Mouse (Mus musculus) heart, postnatal 0 days (tissue): ENCODE measurements around the gene Cdh13. TPM values are rescaled to one million over a fixed set of nuclear protein-coding genes. Genes with fewer than 3 reads are reported as not detected.
A peak's percentile ranks its signal among the peaks of the same experiment; 100 is the strongest.

Experiments used
- ATAC-seq: fragments of 200-750 bp; cut with Nextera tagmentation; 2 replicates; pipeline ENCODE4 v1.8.0; 2017; ENCODE audit warnings: low read depth, moderate number of reproducible peaks, moderate library complexity; ENCODE audit not compliant: insufficient read depth
- DNase-seq: peaks from one replicate; pipeline ENCODE4 v3.0.0-alpha.2; 2016; ENCODE audit warnings: low spot score
- H3K27ac ChIP-seq: fragments of 300-500 bp; sonication (generic); 2 replicates; pipeline ENCODE4 v1.5.1; 2014; ENCODE audit warnings: low read depth, mild to moderate bottlenecking
- H3K27me3 ChIP-seq: fragments of 300-500 bp; sonication (generic); 2 replicates; pipeline ENCODE4 v1.6.1; 2014; ENCODE audit warnings: low read length, mixed read lengths; ENCODE audit not compliant: control insufficient read depth, insufficient read depth
- H3K36me3 ChIP-seq: fragments of 300-500 bp; sonication (generic); replicated peaks from 2 replicates; pipeline ENCODE4 v1.6.1; 2014; ENCODE audit warnings: low read length, mixed read lengths; ENCODE audit not compliant: control insufficient read depth, insufficient read depth
- H3K4me1 ChIP-seq: fragments of 300-500 bp; sonication (generic); 2 replicates; pipeline ENCODE4 v1.6.1; 2014; ENCODE audit warnings: antibody characterized with exemption; ENCODE audit not compliant: control insufficient read depth, insufficient read depth
- H3K4me2 ChIP-seq: fragments of 300-500 bp; sonication (generic); 2 replicates; pipeline ENCODE4 v1.6.1; 2014; ENCODE audit warnings: low read depth, mild to moderate bottlenecking, low read length, moderate library complexity
- H3K4me3 ChIP-seq: fragments of 300-500 bp; sonication (generic); 2 replicates; pipeline ENCODE4 v1.5.1; 2014; ENCODE audit warnings: low read depth, low read length
- H3K9ac ChIP-seq: fragments of 300-500 bp; sonication (generic); replicated peaks from 2 replicates; pipeline ENCODE4 v1.6.1; 2014; ENCODE audit warnings: low read depth, low read length, mixed read lengths
- H3K9me3 ChIP-seq: fragments of 300-500 bp; sonication (generic); replicated peaks from 2 replicates; pipeline ENCODE4 v1.6.1; 2016; ENCODE audit warnings: low read length; ENCODE audit not compliant: control insufficient read depth
- CTCF ChIP-seq: IDR thresholded peaks from 2 replicates; pipeline ENCODE4 v1.5.1; 2016; ENCODE audit warnings: antibody characterized with exemption, control low read depth, low read depth
- EP300 ChIP-seq: IDR thresholded peaks from 2 replicates; pipeline ENCODE4 v1.6.1; 2016; ENCODE audit warnings: antibody characterized with exemption, low read depth
- WGBS: fragments of 180-500 bp; shearing (Covaris S2); extraction: QIAGEN DNeasy Blood & Tissue Kit; methylation state at CpG from one replicate; pipeline ENCODE4 v1.1.7; 2014; 5-methylcytosine and 5-hydroxymethylcytosine counted together
- polyA plus RNA-seq: library from polyadenylated mRNA; unstranded; fragments of >200 nt; fragmentation: Nextera tagmentation; extraction: Ambion mirVana; gene quantifications from 2 replicates; pipeline ENCODE4 v1.2.1, GENCODE M21; 2015
- total RNA-seq: library from RNA; depleted of rRNA; stranded (reverse); fragments of >200 nt; gene quantifications from 2 replicates; pipeline ENCODE4 v1.2.3, GENCODE M21; 2014; ENCODE audit warnings: low replicate concordance

The Cdh13 gene
- total and polyA plus RNA-seq, 2 experiments from 2014 or later = 109 to 136 TPM

DNA sequence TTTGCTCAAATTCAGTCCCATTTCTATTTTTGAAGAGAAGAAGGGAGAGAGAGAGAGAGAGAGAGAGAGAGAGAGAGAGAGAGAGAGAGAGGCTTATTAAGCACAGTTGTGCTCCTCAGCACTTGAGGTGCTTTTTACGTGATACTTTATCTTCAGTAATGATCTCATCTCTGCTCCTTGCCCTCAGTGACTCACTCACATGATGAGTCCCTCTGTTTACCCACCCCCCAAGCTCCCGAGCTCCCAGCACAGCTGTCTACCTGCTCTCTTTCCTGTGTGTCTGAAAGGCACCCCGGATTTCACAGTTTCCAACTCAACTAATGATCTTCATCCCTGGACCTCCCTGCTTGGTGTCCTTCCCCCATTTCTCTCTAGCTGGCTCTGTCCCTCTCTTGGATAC is 39.9 kb downstream of the Cdh13 start:
- no peak for ATAC-seq
- DNase-seq = no peak
- Histone ChIP-seq H3K9me3 (no peaks in the 10 kb centered on the region), H3K4me2 (no peak overlapping the region), H3K27me3 (no peaks in the 10 kb centered on the region), H3K4me3 (no peak overlapping the region), H3K9ac (no peak overlapping the region), H3K36me3 (no peaks in the 10 kb centered on the region), H3K4me1 (no peaks in the 10 kb centered on the region), H3K27ac (no peak overlapping the region)
- 73% methylated on average over 3 of the region's 3 CpGs for WGBS
- no peak for TF ChIP-seq CTCF
- TF ChIP-seq EP300 = no peak

- TF ChIP-seq EP300 = no peak
- peak; percentile 17; the same call in 1 of the 2 replicates for TF ChIP-seq CTCF
- no peaks in the 10 kb centered on the region for H3K36me3 ChIP-seq
- no peaks in the 10 kb centered on the region for H3K9me3 ChIP-seq
- ATAC-seq (no peak), DNase-seq (no peak)
- 80% methylated on average over 7 of the region's 7 CpGs for WGBS
- H3K4me3 ChIP-seq = no peak overlapping the region
- H3K4me1 ChIP-seq = no peaks in the 10 kb centered on the region
- H3K9ac ChIP-seq = no peak overlapping the region
- H3K27ac ChIP-seq = no peak overlapping the region
- H3K27me3 ChIP-seq = no peaks in the 10 kb centered on the region
- H3K4me2 ChIP-seq = no peak overlapping the region
These were observed 51.4 kb downstream of the Cdh13 start for GRCm38 (mm10) chr8:118334933-118335332.

GRCm38 (mm10) chr8:118339711-118340110 is 56.2 kb downstream of the Cdh13 start:
- peaks cover 5% of the 10 kb centered on the region; the same call in 1 of the 2 replicates for H3K4me1 ChIP-seq
- H3K4me2 ChIP-seq = no peak overlapping the region
- no peak overlapping the region for H3K4me3 ChIP-seq
- H3K9ac ChIP-seq = no peak overlapping the region
- ATAC-seq (no peak), DNase-seq (no peak)
- WGBS = 86% methylated on average over 3 of the region's 3 CpGs
- no peaks in the 10 kb centered on the region for H3K9me3 ChIP-seq
- no peaks in the 10 kb centered on the region for H3K27me3 ChIP-seq
- no peak overlapping the region for H3K27ac ChIP-seq
- TF ChIP-seq CTCF (no peak), EP300 (no peak)
- no peaks in the 10 kb centered on the region for H3K36me3 ChIP-seq

DNA sequence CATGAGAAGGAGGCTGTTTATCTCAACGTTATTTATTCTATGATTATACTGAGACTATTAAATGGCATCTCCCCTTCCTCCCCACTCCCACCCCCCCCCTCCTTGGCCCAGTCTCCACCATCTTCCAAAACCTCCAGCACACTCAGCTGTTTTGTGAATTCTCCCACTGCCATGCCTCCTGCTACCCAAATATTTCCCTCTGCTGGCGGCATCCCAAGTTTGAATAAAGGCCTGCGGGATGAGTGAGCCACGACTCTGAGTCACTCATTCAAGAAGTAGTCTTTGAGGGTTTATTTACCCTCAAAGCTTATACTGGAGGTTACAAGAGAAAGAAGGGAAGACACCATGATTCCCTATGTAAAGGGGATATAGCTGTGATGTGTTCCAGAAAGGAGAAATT is 59.7 kb downstream of the Cdh13 start:
- 44% methylated on average over 4 of the region's 4 CpGs for WGBS
- DNase-seq (no peak), ATAC-seq (no peak)
- H3K4me1 ChIP-seq = peaks cover 5% of the 10 kb centered on the region; the same call in 1 of the 2 replicates
- no peaks in the 10 kb centered on the region for H3K36me3 ChIP-seq
- TF ChIP-seq EP300 (no peak), CTCF (no peak)
- no peak overlapping the region for H3K9ac ChIP-seq
- H3K4me2 ChIP-seq = no peak overlapping the region
- H3K27ac ChIP-seq = no peak overlapping the region
- no peaks in the 10 kb centered on the region for H3K27me3 ChIP-seq
- no peak overlapping the region for H3K4me3 ChIP-seq
- no peaks in the 10 kb centered on the region for H3K9me3 ChIP-seq

- no peak overlapping the region for H3K27ac ChIP-seq
- H3K27me3 ChIP-seq = no peaks in the 10 kb centered on the region
- ATAC-seq (no peak), DNase-seq (no peak)
- WGBS = 75% methylated on average over 9 of the region's 9 CpGs
- H3K4me2 ChIP-seq = no peak overlapping the region
- H3K9me3 ChIP-seq = no peaks in the 10 kb centered on the region
- TF ChIP-seq EP300 = no peak
- TF ChIP-seq CTCF = no peak
- no peak overlapping the region for H3K4me3 ChIP-seq
- no peak overlapping the region for H3K9ac ChIP-seq
- no peaks in the 10 kb centered on the region for H3K36me3 ChIP-seq
- peaks cover 8% of the 10 kb centered on the region; the same call in 1 of the 2 replicates for H3K4me1 ChIP-seq
These were observed 65.4 kb downstream of the Cdh13 start for GRCm38 (mm10) chr8:118348710-118349489.

- Histone ChIP-seq H3K4me1 (peaks cover 8% of the 10 kb centered on the region; the same call in 1 of the 2 replicates), H3K4me3 (no peak overlapping the region), H3K36me3 (no peaks in the 10 kb centered on the region), H3K27ac (no peak overlapping the region; the same call in 1 of the 2 replicates), H3K4me2 (no peak overlapping the region), H3K27me3 (no peaks in the 10 kb centered on the region), H3K9ac (no peak overlapping the region), H3K9me3 (no peaks in the 10 kb centered on the region)
- DNase-seq (no peak), ATAC-seq (peak; percentile 57; the same call in 1 of the 2 replicates)
- 42% methylated on average over 7 of the region's 7 CpGs for WGBS
- TF ChIP-seq CTCF (no peak), EP300 (no peak)
These were observed 66.6 kb downstream of the Cdh13 start for GRCm38 (mm10) chr8:118350136-118350535.
